Mouse (Mus musculus) kidney, adult 2 months (tissue): ENCODE data around the gene Wdr82.

Experiments used
- CTCF ChIP-seq: fragments of 200-500 bp; conservative IDR thresholded peaks from 2 replicates; pipeline ENCODE4 v1.5.1; 2011; ENCODE audit warnings: low read depth, mild to moderate bottlenecking, control low read depth, low read length, moderate library complexity, mixed read lengths; ENCODE audit not compliant: insufficient read depth, insufficient read length
- POLR2A ChIP-seq: fragments of 200-500 bp; IDR thresholded peaks from one replicate; pipeline ENCODE4 v1.6.1; 2011; ENCODE audit warnings: low read depth, low read length, control low read depth

- no peak for TF ChIP-seq POLR2A
- TF ChIP-seq CTCF = no peak
These were observed 28.8 kb upstream of the Wdr82 start for GRCm38 (mm10) chr9:106141955-106142354.
